Mouse (Mus musculus) spleen, postnatal 14 days (tissue): ENCODE results near the gene Ptrh1.

Source experiments
- DNase-seq, 2 experiments: peaks; one replicate each; pipeline ENCODE4 v3.0.0; 2021 to 2022; ENCODE audit warnings: low spot score in 2 of 2

The Ptrh1 gene

DNA sequence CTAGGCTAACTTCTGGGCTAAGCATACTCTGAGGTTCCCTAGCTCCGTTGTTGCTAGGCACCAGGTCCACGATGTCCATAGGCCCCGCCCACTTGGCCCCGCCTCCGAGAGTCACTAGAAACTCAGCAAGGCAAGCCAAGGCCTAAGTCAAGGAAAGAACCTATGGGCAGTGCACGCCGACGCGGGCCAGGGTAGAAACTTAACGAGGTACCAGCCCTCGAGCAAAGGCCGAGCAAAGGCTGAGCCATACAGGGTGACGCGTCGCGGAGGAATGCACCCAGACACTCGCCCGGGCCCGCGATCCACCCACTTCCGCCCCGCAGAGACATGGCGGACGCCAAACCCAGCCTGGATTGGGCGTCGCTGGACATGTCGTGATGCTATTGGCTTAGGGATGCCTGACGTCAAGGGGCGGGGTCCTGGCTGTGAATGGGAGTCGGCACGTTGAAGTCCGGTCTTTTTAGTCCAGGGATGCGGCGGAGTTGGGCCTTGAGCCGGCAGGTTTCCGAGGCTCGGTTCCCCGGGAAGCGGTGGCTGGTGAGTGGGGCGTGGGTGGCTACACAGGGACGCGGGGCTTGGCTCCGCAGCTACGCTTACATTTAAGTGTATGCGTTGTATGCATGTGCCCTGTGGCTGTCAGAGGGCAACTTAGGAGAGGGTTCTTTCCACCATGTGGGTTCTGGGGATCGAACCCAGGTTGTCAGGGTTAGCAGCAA lies at the start of gene Ptrh1, which contains the start of gene Ttc16:
TSS of gene Ptrh1 (plus strand) at position 428 of the 716 bp plus-strand sequence.
TSS of gene Ttc16 (minus strand) at position 275 of the 716 bp plus-strand sequence.
- DNase-seq: peak; percentile 86 to 94

- DNase-seq: peak; percentile 41 to 59
These were observed 48.2 kb upstream of the Ptrh1 start for GRCm38 (mm10) chr2:32727435-32727834.

DNA sequence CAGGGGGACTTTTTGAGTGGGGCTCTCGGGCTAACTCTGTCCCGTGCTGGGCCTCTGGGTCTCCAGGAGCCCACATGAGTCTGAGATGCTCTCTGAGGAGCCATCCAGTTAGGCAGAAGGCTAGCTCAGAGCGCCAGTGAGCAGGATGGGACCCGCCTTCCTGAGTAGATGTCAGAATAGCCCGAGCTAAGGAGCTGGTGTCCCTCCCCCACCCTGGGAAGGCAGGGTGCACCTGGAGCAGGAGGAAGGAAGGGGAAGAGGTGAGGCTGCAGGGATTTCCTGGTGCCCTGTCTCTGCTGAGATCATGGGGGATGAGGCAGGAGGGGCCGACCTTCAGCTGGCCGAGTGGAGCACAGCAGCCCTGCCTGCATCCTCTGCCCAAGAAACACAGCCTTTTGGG lies 47.1 kb upstream of the Ptrh1 start:
- DNase-seq: no peak

DNA sequence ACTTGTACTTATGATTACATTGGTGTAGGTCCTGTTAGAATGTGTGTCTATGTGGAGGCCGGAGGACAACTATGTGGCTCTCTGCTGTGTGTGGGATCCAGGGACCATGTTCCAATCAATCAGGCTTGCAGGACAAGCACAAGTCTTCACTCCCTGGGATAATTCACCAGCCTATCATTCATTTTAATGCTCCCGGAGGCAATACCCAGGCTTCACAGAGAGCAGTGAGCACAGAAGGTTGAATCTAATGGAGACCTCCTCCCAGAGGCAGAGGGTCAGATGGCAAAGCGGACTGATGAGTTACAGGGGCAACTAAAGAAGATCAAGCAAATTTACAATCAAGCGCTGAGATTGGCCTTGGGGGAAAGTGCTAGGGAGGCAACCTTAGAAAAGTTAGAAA lies 46.0 kb upstream of the Ptrh1 start:
- DNase-seq: no peak

- no peak for DNase-seq
These were observed 44.7 kb upstream of the Ptrh1 start for GRCm38 (mm10) chr2:32730854-32731253.

GRCm38 (mm10) chr2:32731911-32732310 lies 43.7 kb upstream of the Ptrh1 start:
- DNase-seq: no peak

DNA sequence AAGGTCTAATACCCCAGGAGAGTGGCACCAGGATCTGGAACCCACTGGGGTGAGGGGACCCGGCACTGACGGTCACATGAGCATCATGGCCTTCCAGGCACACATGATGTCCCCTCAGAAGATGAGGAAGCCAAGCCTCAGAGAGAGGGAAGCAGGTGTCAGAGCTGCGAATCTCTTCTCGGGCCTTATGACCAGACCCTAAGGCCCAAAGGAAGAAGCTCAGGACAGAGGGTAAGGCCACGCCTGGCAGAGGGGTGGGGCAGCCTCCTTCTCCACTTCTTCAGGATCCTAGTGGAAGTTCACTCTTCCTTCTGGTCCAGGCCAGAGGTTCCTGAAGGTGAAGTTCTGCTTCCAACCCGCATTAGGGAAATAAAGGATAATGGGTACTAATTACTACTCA lies 42.9 kb upstream of the Ptrh1 start:
- DNase-seq: no peak

GRCm38 (mm10) chr2:32734480-32734879 lies 41.1 kb upstream of the Ptrh1 start:
- no peak for DNase-seq

- no peak for DNase-seq
These were observed 40.7 kb upstream of the Ptrh1 start for GRCm38 (mm10) chr2:32734933-32735332.

DNA sequence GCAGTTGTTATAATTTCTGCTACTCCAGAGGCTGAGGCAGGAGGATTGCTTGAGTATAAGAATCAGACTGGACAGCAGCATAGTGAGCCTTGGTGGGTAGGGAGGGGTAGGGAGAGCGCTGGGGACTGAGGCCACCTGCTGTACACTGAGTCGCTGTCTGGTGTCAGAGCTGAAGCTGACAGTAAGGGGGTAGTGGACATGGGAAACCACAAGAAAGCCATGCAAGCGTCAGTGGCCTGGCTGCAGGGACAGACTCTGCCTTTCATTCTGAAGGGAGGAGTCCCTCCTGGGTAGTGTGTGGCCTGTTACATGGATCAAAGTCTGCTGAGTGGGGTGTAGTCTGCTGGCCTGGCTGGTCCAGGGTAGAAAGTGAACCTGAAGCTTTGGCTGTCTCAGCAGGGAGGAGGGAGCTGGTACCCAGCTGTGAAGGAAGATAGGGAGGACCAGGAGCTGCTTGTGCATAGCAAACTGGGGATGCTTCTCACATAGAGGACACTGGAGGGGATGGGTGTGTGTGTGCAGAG lies 39.2 kb upstream of the Ptrh1 start:
- DNase-seq: no peak

DNA sequence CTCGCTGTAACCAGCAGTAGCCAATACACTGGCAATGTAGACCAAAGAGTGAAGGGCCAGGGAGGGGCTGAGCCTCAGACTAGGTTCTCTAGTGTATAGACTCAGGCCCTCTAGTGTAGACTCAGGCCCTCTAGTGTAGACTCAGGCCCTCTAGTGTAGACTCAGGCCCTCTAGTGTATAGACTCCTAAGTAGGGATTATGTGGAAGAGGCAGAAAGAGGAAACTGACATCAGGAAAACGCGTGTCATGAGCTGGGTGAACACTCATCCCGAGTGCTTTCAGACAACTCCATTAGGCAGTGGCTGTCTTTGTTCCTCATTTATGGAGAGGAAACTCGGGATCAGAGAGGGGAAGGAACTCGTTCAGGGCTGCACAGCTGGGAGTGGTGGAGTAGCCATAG lies 38.6 kb upstream of the Ptrh1 start:
- DNase-seq: no peak

DNA sequence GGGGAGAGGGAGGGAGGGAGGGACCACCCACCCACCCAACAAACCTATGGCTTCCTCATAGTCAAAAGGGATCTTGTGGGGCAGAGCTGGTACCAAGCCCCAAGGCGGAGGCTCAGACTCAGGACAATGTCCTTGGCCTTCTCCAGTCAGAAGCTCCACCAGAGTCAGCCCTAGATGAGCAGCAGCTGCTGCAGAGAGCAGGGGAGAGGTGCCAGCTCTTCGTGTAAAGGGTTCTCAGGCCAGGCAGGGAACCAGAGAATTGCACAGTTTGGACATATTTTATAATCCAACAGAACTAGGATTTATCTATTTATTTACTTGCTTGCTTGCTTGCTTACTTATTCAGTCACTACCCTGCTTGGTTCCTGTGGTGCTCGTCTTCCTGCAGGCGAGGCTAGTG lies 36.3 kb upstream of the Ptrh1 start:
- no peak for DNase-seq

GRCm38 (mm10) chr2:32740916-32741272 lies 34.7 kb upstream of the Ptrh1 start, which contains the start of gene 6330409D20Rik:
TSS of gene 6330409D20Rik (minus strand) at chr2:32741016.
- DNase-seq: no peak

- no peak for DNase-seq
These were observed 34.1 kb upstream of the Ptrh1 start for GRCm38 (mm10) chr2:32741273-32742172.

GRCm38 (mm10) chr2:32742173-32742531 lies 33.4 kb upstream of the Ptrh1 start:
- no peak for DNase-seq

- DNase-seq: no peak
These were observed 31.2 kb upstream of the Ptrh1 start for GRCm38 (mm10) chr2:32744272-32744982.

- DNase-seq: no peak
These were observed 26.5 kb upstream of the Ptrh1 start for GRCm38 (mm10) chr2:32749082-32749481.

DNA sequence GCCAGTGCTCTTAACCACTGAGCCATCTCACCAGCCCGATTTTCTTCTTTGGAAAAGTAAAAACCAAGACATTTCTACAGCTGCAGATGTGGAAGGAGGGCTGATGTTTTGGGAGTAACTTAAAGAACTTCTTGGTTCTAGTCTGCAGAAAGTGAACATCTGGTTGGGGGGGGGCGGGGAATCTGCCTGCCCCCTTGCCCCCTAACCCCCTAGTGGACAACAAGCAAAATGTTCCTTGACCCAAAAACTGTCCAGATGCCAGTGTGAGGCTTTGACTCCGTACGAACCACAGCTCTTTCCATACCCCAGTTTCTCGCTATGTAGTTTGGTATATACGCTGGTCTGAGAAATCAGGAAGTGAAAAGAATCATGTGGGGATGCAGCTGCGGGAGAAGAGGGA lies 25.4 kb upstream of the Ptrh1 start:
- DNase-seq: no peak

DNA sequence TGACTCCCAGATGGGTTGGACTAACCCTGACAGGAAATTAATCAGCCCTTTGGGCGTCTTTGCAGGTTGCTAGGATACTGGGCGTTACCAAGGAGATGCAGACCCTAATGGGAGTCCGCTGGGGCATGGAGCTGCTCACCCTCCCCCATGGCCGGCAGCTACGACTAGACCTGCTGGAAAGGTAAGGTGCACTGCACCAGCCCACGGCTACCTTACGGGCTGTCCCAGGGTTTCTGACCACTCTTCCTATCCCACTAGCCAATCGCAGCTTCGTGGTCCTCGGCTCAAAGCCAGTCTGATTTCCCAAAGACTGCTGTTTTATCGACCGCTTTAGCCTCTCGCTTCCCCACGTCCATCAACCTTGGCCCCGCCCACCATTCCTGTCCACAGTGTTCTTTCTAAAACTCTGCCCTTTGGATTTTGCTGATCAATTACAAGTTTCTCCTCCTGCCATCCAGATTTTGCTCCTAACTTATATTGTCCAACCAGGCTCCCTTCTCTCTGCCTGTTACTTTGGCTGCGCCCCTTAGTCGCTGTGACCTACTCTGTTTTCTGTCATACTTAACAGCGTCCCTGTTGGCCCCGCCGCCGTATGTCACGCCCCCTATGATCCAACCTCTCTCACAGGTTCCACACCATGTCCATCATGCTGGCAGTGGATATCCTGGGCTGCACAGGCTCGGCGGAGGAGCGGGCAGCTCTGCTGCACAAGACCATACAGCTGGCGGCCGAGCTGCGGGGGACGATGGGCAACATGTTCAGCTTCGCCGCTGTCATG lies 24.5 kb upstream of the Ptrh1 start:
- no peak for DNase-seq

GRCm38 (mm10) chr2:32751665-32752033 lies 23.9 kb upstream of the Ptrh1 start:
- no peak for DNase-seq

- DNase-seq: no peak
These were observed 23.4 kb upstream of the Ptrh1 start for GRCm38 (mm10) chr2:32752181-32752580.
